Mouse (Mus musculus) gonadal fat pad, adult 2 months (tissue): ENCODE measurements around the gene Prss57. TPM values are rescaled to one million over a fixed set of nuclear protein-coding genes. Genes with fewer than 3 reads are reported as not detected.

ENCODE experiments used
- DNase-seq: peaks from one replicate; pipeline ENCODE4 v3.0.0-alpha.2; 2012; ENCODE audit warnings: low read depth
- polyA plus RNA-seq: library from polyadenylated mRNA; depleted of rRNA; stranded (reverse); fragments of >200 nt; gene quantifications from 2 replicates; pipeline ENCODE4 v1.2.3, GENCODE M21; 2012

The Prss57 gene
- polyA plus RNA-seq, 1 experiment, result 0.23 TPM

DNA sequence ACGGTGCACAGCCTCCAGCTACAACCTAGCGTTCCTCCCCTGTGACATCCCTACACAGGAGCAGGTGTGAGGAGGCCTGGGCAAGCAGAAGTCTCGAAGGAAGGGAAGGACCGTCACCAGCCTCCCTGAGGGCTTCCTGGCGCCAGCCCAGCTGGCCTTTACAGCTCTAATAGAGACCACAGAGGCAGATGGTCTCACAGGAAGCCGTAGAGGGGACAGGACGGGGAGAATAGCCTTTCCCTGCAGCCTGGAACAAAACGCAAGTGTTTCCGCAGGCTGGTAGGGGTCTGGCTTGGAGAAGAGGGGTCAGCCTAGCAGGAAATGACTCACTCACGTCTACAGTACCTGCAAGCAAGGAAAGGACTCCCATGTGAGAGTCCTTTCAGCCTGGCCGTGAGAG, 17.1 kb upstream of the Prss57 start:
- no peak for DNase-seq

DNA sequence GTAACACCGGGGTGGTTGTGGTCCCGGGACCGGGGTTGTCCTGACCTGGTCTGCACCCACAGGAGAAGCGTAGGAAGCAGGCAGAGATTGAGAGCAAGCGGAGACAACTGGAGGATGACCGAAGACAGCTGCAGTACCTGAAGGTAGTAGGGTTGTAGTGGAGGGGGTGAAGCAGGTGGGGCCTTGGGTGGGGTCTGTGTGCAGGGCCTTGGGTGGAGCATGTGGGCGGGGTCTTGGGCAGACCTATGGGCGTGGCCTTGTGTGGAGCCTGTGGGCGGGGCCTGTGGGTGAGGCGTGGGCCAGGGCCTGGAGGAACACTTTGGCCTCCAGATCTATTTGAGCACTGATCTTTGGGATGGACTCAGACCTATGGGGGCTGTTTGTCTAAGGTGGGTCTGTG, 16.2 kb upstream of the Prss57 start:
- no peak for DNase-seq

DNA sequence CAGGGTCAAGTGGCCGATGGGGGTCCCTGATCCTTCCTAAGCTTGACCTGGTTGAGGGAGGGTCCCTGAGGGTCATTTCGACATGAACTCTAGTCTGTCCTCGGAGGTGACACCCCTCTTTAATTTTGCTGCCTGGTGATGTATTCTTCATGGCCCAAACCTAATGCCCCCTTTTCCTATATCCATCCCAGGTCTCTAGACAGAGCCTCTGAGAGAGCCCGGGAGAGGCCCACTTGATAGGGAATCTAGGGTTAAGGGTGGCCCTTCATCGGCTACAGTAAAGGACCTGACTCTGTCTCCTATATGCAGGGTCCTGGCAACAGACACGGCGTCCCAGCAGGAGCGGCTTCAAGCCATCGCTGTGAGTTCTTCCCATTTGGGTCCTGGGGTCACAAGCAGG, 15.6 kb upstream of the Prss57 start:
- no peak for DNase-seq

DNA sequence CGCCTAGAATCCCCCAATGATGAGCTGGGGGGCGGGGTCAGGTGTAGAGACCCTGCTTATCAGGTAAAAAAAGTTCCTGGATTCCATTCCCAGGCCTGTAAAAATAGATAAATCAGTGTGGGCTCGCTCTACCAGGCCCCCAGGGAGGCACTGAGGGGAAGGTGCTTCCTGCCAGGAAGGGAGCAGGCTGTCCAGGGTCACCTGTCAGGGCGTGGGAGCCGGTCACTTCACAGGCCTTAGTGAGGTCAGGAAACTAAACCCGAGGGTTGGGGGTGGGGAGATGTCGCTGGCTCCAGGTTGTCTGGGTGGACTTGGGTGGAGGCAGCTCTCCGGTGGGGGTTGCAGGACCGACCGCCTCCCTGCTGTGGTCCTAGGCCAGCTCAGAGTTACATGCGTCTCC, 14.9 kb upstream of the Prss57 start:
- no peak for DNase-seq

DNA sequence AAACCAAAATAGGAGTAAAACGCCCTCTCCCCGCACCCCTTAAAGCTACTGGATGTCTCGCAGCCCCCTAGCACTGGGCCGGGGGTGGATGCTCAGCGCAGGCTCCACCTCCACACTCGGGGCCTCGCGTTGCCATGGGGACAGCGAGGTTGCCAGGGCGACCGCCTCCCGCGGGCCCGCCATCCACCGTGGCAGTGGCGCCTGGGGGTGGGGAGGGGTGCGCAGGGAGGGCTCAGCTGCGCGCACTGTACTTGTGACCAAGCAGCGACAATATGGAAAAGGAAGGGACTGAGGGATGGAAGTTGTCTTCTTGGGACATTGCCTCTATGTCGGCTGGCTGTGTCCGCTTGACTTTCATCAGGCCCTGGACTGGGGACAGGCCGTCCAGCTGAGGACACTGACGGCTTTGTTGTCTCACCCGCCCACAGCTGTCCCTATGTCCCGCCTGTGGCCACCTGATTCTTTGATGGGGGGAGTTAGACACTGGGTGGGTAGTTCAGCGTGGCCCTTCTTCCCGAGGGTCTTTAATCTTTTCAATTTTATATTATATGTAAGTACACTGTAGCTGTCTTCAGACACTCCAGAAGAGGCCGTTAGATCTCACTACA, 13.1 kb upstream of the Prss57 start:
- DNase-seq, result no peak

DNA sequence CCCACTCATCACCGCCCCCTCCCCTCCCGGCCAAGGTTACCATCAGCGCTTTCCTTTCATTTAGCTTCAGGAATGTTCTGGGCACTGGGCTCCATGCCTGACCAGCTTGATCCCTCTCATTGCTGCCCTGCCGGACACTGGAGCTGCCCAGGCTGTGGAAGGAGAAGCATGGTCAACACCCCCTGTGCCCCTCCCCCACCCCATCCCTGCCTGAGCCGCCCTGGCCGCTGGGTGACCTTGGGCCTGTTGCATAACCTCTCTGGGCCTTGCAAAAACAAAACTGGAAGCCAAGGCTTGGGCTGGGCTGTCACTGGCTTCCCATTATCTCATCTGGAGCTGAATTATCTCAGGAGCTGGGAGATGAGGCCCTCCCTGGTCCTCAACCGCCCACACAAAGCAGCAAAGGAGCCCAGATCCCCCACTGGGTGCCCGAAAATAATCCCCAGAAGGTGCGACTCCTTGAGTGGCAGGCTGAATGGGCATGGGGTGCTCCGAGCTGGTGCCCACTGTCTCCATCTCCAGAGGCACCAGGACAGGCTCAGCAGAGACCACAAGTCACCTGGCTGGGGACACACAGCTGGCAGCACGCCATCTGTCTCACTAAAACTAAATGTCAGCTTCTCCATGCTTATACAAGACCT, 11.7 kb upstream of the Prss57 start:
- DNase-seq, result no peak

DNA sequence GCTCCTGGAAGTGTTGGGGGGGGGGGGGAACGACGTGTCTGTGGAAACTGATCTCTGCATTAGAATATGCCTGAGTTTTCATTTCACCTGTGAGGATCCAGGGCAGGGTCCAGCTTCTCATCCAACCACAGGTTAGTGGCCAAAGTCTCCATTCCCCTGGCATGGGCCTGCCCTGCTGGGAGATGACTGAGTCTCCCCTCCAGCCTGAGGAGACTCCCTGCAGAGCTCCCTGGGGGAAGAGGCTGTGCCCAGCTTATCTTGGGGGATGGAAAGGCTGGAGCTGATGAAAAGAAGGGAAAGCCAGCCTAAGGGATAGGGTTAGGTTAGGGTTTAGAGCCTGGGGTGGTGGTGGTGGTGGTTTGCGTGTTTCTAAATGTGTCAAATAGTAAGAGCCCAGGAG, 11.1 kb upstream of the Prss57 start:
- DNase-seq, result no peak

DNA sequence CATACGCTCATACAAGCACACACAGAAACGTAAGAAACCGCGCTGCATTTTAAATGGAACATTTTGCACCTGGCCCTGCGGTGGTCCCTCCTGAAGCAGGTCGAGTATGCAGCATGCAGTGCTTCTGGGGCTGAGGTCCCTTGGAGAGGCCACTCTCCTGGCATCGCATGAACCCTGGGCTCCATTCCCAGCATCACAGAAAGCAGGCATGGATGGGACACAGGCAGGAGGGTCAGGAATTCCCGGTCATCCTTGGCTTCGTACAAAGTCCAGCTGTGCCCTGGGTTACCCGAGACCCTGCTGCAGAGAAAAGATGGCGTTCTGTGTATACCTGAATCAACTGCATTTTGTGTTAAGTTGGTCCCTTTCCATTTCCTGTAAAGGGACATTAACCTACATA, 9.7 kb upstream of the Prss57 start:
- DNase-seq, result no peak

DNA sequence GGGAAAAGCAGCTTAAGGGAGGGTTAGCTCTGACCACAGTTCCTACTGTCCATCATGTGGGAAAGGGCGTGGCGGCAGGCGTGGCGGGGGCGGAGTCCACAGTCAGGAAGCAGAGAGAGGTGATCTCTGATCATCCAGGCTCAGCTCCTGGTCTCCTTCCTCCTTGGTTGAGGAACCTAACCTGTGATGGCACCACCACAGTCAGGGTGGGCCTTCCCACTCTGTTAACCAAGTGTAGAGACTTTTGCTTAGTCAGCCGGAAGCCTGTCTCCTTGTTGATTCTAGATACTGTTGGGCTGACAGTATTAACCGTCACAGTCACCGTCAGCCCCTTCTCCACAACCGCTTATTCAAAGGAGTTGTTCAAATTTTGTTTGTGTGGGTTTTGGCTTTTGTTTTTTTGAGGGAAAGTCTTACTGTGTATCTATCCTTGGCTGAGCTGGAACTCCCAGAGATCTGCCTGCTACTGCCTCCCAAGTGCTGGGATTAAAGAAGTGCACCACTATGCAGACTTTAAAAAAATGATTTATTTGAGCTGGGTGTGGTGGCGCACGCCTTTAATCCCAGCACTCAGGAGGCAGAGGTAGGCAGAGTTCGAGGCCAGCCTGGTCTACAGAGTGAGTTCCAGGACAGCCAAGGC, 7.6 kb upstream of the Prss57 start:
- DNase-seq, result no peak

DNA sequence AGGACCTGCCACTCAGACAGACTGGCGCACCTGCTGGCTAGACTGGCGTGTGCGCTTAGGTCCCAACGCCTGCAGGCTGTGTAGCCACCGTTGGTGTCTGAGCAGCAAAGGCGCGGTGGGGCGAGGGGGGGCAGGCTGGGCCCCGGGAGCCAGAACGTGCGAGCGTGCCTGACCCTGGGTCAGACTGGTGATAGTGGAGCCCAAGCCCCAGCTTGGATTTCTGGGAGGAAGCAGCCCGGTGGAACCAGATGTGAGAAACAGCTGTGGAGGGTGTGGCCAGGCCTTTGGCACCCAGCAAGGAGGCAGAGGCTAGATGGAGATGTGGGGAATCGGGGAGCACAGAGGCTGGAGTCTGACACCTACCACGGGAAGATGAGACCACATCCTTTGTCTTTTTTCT, 6.6 kb upstream of the Prss57 start:
- DNase-seq, result no peak

DNA sequence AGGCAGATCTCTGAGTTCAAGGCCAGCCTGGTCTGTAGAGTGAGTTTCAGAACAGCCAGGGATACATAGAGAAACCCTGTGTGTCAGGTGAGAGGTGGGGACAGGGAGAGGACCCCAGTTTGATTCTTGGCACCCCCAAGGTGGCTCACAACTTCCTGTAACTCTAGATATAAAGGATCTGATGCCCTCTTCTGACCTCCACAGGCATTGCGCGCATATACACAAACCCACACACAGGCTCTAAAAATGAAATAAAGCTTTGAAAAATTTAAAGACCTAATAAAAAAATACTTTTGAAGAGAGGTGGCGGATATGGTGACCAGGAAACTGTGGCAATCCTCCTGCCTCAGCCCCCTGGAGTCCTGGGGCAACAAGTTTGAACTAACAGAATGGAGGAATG, 5.1 kb upstream of the Prss57 start:
- no peak for DNase-seq

DNA sequence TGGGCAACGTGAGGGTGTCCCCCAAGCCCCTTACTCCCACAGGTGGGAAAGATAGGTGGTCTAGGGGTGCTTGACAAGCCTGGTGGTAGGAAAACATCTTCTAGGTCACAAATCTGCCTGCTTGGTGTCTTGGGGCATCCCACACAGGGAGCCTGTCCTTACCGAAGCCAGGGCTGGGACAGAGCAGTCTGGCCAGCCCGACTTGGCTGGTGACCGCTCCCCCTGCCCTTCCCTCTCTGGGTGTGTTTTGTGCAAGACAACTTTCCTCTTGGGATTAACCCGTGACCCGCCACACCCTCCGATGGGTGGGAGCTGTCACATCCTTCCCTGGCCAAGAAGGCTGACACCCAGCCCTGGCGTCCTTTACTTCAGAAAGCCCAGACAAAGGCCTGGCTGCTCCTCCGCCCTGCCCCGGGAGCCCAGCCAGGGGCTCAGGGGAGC, 3.8 kb upstream of the Prss57 start:
- no peak for DNase-seq

DNA sequence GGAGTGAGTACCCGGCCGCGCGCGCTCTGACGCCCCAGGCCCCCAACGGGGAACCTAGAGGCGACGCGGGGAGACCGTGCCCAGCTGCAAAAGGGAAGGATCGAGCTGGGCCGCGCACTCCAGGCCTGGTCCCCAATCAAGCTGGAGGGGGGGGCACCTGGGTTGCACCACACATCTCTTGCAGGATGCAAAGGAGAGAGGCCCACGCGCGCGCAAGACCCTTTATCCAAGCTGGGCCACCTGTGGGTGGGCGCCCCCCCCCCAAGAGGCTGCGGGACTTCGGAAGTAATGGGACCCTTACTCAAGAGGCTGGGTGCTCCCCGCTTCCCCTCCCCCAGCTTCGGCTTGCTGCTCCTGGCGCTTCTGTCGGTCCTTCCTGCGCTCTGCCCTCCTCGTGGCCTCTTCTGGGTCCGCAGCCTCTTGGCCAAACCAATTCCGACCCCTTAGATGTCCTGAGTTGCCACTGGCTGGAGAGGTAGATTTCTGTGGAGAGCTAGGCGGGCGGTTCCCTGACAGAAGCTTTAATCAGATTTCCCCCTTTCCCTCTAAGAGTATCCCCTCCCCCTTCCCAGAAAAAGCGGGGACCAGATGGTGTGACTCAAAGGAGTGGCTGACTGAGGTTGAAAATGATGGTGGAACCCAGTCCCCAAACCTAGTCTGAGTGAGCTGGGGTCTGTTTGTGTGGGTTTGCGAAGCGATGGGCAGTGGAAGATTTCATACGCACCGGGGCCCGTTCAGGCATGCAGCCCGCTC, 3.2 kb upstream of the Prss57 start:
- DNase-seq, result no peak

DNA sequence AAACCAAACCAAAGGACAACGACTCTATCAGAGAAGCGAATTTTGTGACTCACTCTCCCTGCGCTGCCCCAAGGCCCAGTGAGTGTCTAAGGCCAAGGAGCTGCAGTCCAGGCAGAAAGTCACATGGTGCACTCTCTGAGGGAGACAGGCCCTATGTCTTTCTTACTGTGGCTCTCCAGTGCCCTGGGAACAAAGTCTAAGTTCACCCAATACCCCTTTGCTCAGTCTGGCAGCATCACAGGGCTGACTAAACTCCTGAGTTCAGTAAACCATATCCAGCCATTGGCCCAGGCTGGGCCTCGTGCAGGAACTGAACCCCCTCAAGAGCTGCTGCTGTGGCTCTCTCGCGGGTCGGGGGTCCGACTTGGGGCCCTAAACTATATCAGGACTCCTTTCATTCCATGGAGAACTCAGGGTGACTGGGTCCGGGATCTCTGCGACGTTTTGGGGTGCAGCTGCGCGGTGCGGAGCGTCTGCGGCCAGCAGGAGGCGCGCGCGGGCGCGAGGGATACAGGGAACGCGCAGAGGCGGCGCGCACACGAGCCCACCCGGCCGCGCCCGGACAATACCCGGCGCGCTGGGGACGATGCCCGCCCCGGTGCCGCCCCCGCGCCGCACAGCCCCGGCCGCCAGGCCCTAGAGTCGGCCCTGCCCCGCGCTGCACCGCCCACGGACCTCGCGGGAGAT, 2.4 kb upstream of the Prss57 start, which contains the start of gene Palm:
Gene Palm (plus strand): TSS at position 522 of the 687 bp plus-strand sequence.
- DNase-seq, result no peak

DNA sequence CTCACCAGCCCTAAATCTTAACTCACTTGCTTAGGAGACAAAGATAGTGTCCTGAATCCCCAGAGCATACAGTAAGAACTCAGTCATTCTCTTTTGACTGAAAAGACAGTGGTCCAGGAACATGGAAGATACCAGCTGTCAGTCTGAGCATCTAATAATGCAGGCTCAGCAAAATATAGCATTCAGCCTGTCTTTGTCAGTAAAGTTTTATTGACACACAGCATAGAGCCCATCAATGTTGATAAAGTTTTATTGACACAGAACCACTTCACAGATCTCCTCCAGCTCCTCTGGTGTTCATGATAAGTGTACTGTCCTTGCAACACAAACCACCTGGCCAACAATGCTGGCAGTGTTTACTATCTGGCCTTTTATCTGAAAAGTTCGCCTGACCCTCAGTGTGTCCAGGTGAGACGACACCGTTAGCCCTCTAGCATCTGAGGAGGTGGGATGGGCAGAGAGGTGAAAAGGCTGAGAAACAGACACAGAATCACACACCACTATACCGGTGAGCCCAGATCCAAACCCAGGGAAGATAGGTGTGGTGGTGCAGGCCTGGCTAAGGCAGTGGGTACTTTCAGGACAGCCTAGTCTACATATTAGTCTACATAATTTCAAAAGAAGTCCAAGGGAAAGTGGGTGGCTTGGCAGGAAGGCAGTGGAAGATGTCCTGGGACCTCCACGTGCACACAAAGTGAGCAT, 1.7 kb upstream of the Prss57 start:
- no peak for DNase-seq

DNA sequence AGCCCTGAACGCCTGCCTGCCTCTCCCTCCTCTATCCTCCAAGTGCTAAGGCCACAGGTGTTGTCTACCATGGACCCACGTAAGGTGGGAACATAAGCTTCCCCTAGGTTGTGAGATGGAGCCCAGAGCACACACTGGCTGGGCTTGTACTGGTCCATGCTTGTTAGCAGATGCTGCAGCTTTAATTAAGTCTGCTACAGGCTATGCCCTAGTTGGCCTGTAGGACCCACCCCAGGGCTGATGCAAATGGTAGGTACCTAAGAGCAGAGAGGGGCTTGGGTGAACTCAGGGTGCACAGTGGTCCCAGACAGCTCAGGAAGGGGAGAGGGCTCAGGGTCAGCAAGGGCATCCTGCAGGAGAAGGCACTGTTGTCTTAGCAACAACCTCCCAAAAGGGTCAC, 1.2 kb downstream of the Prss57 start:
- no peak for DNase-seq

DNA sequence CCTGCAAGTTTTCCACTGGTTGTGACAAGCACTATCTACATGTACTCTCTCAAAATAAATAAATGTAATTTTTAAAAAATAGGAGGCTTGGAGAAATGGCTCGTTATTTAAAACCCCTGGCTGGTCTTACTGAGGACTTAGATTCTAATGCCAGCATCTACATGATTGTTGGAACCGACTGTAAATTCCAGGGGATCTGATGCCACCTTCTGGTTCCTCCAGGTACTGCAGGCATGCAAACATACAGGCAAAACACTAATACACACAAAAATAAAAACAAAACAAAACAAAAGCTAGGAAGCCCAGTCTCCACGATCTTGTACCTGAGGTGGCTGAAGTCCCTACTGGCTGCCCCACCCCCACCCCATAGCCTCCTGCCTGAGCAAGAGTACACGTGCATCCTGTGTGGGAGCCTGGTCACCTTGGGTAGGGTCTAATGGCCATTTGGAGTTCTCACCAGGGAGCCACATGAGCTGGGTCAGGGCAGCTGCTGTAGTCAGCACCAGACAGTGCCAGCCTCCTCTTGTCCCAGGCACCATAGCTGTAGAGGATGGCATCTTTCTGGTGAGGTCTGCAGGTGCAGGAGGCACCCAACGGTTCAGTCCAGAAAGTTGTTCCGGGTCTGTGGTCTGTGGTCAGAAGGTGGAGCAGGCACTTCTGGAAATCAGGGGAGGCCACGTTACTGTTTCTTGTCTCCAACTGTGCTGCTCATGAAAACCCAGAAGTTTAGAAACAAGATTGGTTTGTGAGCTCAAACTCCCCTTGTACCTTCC, 2.2 kb downstream of the Prss57 start:
- DNase-seq, result no peak

DNA sequence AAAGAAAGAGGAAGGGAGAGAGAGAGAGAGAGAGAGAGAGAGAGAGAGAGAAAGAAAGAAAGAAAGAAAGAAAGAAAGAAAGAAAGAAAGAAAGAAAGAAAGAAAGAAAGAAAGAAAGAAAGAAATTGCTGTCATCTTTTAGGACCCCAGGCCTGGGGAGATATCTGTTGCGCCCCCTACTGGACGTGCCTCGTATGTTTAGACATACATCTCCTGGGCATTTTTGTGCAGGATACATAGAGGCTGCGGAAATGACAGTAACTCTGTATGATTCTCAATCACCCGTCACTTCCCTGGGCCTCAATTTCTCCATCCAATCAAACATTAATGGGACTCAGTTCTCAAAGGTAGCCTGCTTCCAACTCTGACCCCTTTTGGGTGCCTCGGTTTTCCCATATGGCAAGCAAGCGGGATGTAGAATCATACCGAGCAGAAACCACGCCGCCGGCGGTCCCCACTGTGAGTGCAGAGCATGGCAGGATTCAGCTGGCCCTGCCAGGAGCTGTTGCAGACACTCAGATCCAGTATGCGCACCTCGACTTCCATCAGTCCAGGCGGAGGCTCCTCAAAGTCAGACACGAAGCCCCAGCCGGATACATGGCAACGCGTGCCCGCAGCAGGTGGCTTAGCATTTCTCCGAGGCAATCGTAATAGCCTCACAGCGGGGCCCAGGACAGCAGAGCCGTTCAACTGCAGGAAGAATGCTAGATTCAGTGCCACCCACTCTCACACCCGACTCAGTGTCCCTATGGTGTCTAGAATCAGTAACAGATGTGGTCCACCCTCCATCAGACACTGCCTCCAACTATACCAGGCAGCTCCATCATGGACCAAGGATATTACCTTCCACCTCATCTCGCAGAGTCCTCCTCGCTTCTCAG, 6.6 kb downstream of the Prss57 start:
- DNase-seq, result no peak

DNA sequence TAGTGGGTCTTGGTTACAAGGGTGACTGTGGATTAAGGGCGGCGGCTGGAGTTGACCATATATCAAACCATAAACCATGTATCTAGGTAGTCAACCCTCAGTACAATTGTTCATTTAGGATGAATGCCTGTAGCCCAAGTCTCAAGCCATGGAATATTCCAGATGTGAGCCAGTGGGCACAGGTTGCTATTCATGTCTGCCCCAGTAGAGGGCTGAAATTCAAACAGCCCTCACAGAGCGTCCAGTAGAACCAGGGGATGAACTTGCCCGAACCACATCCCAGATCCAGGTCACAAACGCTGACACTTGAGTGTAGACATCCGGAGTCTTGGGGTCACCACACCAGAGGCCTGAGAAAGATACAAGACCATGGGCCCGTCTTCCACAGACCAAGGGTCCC, 7.7 kb downstream of the Prss57 start:
- no peak for DNase-seq

DNA sequence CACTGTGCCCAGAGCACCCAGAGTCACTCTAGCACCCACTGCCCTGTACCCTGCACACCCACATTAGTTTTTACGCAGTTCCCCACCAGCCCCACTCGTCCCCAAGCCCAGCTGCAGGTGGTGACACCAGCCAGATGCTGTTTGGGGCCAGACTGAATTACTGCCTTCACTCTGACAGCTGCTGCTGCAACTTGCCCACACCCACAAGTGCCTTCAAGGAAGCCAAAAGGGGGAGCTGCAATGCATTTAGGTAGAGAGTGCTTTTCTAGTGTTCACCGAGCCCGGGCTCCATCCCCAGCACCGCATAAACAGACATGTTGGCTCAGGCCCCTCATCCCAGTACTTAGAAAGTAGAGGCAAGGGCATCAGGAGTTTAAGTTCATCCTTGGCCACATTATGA, 8.8 kb downstream of the Prss57 start:
- no peak for DNase-seq
